Mouse (Mus musculus) embryonic facial prominence, embryonic 15.5 days (tissue): Measurements from ENCODE around the gene Tmem50b. TPM values are rescaled to one million over a fixed set of nuclear protein-coding genes. Genes with fewer than 3 reads are reported as not detected.

Source experiments
- ATAC-seq: fragments of 200-750 bp; cut with Nextera tagmentation; 2 replicates; pipeline ENCODE4 v1.8.0; 2017; ENCODE audit warnings: low read depth, moderate TSS enrichment; ENCODE audit not compliant: insufficient number of reproducible peaks, low FRiP score, low TSS enrichment
- H3K27ac ChIP-seq: fragments of 300-500 bp; sonication (generic); replicated peaks from 2 replicates; pipeline ENCODE4 v1.5.1; 2015; ENCODE audit warnings: mild to moderate bottlenecking, inconsistent platforms
- H3K27me3 ChIP-seq: fragments of 300-500 bp; sonication (generic); 2 replicates; pipeline ENCODE4 v1.6.1; 2015; ENCODE audit warnings: inconsistent platforms
- H3K36me3 ChIP-seq: fragments of 300-500 bp; sonication (generic); 2 replicates; pipeline ENCODE4 v1.6.1; 2015; ENCODE audit warnings: mild to moderate bottlenecking, inconsistent platforms
- H3K4me1 ChIP-seq: fragments of 300-500 bp; sonication (generic); 2 replicates; pipeline ENCODE4 v1.6.1; 2015; ENCODE audit warnings: inconsistent platforms
- H3K4me2 ChIP-seq: fragments of 300-500 bp; sonication (generic); replicated peaks from 2 replicates; pipeline ENCODE4 v1.6.1; 2015; ENCODE audit warnings: mild to moderate bottlenecking, inconsistent platforms
- H3K4me3 ChIP-seq: fragments of 300-500 bp; sonication (generic); replicated peaks from 2 replicates; pipeline ENCODE4 v1.5.1; 2015; ENCODE audit warnings: mild to moderate bottlenecking, inconsistent platforms
- H3K9ac ChIP-seq: fragments of 300-500 bp; sonication (generic); 2 replicates; pipeline ENCODE4 v1.6.1; 2015; ENCODE audit warnings: inconsistent platforms
- H3K9me3 ChIP-seq: fragments of 300-500 bp; sonication (generic); replicated peaks from 2 replicates; pipeline ENCODE4 v1.6.1; 2016; ENCODE audit warnings: inconsistent platforms
- WGBS: fragments of 180-500 bp; shearing (Covaris S2); methylation state at CpG from one replicate; pipeline ENCODE4 v1.1.7; 2015; 5-methylcytosine and 5-hydroxymethylcytosine counted together
- polyA plus RNA-seq: library from polyadenylated mRNA; unstranded; fragments of >200 nt; fragmentation: Nextera tagmentation; extraction: Ambion mirVana; gene quantifications from 2 replicates; pipeline ENCODE4 v1.2.1, GENCODE M21; 2015

Tmem50b gene
- polyA plus RNA-seq, 1 experiment from 2014 or later: 50.9 TPM

- ATAC-seq: no peak
- H3K9ac ChIP-seq: no peak overlapping the region
- no peaks in the 10 kb centered on the region for H3K4me1 ChIP-seq
- no peak overlapping the region for H3K27ac ChIP-seq
- WGBS: 84% methylated on average over 4 of the region's 4 CpGs
- H3K36me3 ChIP-seq: peaks cover 45% of the 10 kb centered on the region
- H3K4me2 ChIP-seq: no peak overlapping the region
- H3K27me3 ChIP-seq: no peaks in the 10 kb centered on the region
- no peaks in the 10 kb centered on the region for H3K9me3 ChIP-seq
- H3K4me3 ChIP-seq: no peak overlapping the region
Observed at GRCm38 (mm10) chr16:91564580-91565291, 32.9 kb downstream of the Tmem50b start.

GRCm38 (mm10) chr16:91561541-91562457, 35.8 kb downstream of the Tmem50b start:
- no peak for ATAC-seq
- WGBS: 77% methylated on average over 38 of the region's 38 CpGs
- Histone ChIP-seq H3K9me3 (no peaks in the 10 kb centered on the region), H3K4me3 (no peak overlapping the region), H3K9ac (no peak overlapping the region), H3K4me2 (no peak overlapping the region), H3K27ac (no peak overlapping the region), H3K4me1 (peaks cover 4% of the 10 kb centered on the region), H3K36me3 (peaks cover 59% of the 10 kb centered on the region), H3K27me3 (no peaks in the 10 kb centered on the region)

GRCm38 (mm10) chr16:91561099-91561498, 36.5 kb downstream of the Tmem50b start:
- no peaks in the 10 kb centered on the region for H3K27me3 ChIP-seq
- no peak for ATAC-seq
- no peak overlapping the region for H3K9ac ChIP-seq
- 60% methylated on average over 9 of the region's 9 CpGs for WGBS
- no peak overlapping the region for H3K4me2 ChIP-seq
- H3K4me3 ChIP-seq: no peak overlapping the region
- peaks cover 59% of the 10 kb centered on the region for H3K36me3 ChIP-seq
- H3K27ac ChIP-seq: no peak overlapping the region
- H3K4me1 ChIP-seq: peaks cover 11% of the 10 kb centered on the region
- H3K9me3 ChIP-seq: no peaks in the 10 kb centered on the region

GRCm38 (mm10) chr16:91557693-91558092, 39.9 kb downstream of the Tmem50b start:
- Histone ChIP-seq H3K4me3 (no peak overlapping the region), H3K9me3 (no peaks in the 10 kb centered on the region), H3K4me2 (no peak overlapping the region), H3K36me3 (peaks cover 53% of the 10 kb centered on the region), H3K4me1 (peaks cover 33% of the 10 kb centered on the region), H3K27me3 (no peaks in the 10 kb centered on the region), H3K9ac (no peak overlapping the region), H3K27ac (no peak overlapping the region)
- 85% methylated on average over 15 of the region's 15 CpGs for WGBS
- no peak for ATAC-seq

- Histone ChIP-seq H3K4me2 (0 out of 2 replicates have a peak overlapping the region, but pooled peaks have one; percentile 2), H3K4me1 (peaks cover 33% of the 10 kb centered on the region), H3K4me3 (no peak overlapping the region), H3K36me3 (peaks cover 48% of the 10 kb centered on the region), H3K27ac (peak overlapping the region; percentile 66), H3K9me3 (no peaks in the 10 kb centered on the region), H3K9ac (no peak overlapping the region), H3K27me3 (no peaks in the 10 kb centered on the region)
- ATAC-seq: no peak
- 34% methylated on average over 7 of the region's 7 CpGs for WGBS
Observed at GRCm38 (mm10) chr16:91557214-91557613, 40.4 kb downstream of the Tmem50b start.

GRCm38 (mm10) chr16:91556659-91557058, 40.9 kb downstream of the Tmem50b start:
- Histone ChIP-seq H3K27me3 (no peaks in the 10 kb centered on the region), H3K4me1 (peaks cover 33% of the 10 kb centered on the region), H3K27ac (peak overlapping the region; percentile 66), H3K4me3 (no peak overlapping the region), H3K36me3 (peaks cover 43% of the 10 kb centered on the region), H3K9ac (no peak overlapping the region), H3K9me3 (no peaks in the 10 kb centered on the region), H3K4me2 (0 out of 2 replicates have a peak overlapping the region, but pooled peaks have one; percentile 2)
- no peak for ATAC-seq
- whole genome bisulfite sequencing: 58% methylated on average over 15 of the region's 15 CpGs

GRCm38 (mm10) chr16:91555017-91555605, 42.5 kb downstream of the Tmem50b start:
- Histone ChIP-seq H3K27me3 (no peaks in the 10 kb centered on the region), H3K4me3 (no peak overlapping the region), H3K4me2 (no peak overlapping the region), H3K4me1 (peaks cover 33% of the 10 kb centered on the region), H3K36me3 (peaks cover 28% of the 10 kb centered on the region), H3K27ac (no peak overlapping the region), H3K9ac (no peak overlapping the region), H3K9me3 (no peaks in the 10 kb centered on the region)
- 88% methylated on average over 8 of the region's 8 CpGs for WGBS
- ATAC-seq: no peak

GRCm38 (mm10) chr16:91553625-91554024, 44.0 kb downstream of the Tmem50b start:
- no peak overlapping the region for H3K9ac ChIP-seq
- H3K27me3 ChIP-seq: no peaks in the 10 kb centered on the region
- H3K4me3 ChIP-seq: no peak overlapping the region
- no peak; the same call in 1 of the 2 replicates for ATAC-seq
- H3K4me2 ChIP-seq: 0 out of 2 replicates have a peak overlapping the region, but pooled peaks have one; percentile 13
- peaks cover 21% of the 10 kb centered on the region for H3K36me3 ChIP-seq
- 27% methylated on average over 12 of the region's 12 CpGs for WGBS
- no peak overlapping the region for H3K27ac ChIP-seq
- peaks cover 45% of the 10 kb centered on the region for H3K4me1 ChIP-seq
- H3K9me3 ChIP-seq: no peaks in the 10 kb centered on the region

GRCm38 (mm10) chr16:91552072-91552471, 45.5 kb downstream of the Tmem50b start:
- whole genome bisulfite sequencing: 66% methylated on average over 9 of the region's 9 CpGs
- no peak for ATAC-seq
- Histone ChIP-seq H3K4me3 (no peak overlapping the region), H3K36me3 (peaks cover 11% of the 10 kb centered on the region; the same call in 1 of the 2 replicates), H3K4me1 (peaks cover 54% of the 10 kb centered on the region), H3K9me3 (no peaks in the 10 kb centered on the region), H3K4me2 (no peak overlapping the region), H3K27ac (no peak overlapping the region), H3K9ac (no peak overlapping the region), H3K27me3 (no peaks in the 10 kb centered on the region)

- H3K4me2 ChIP-seq: no peak overlapping the region
- H3K27me3 ChIP-seq: no peaks in the 10 kb centered on the region
- 71% methylated on average over 10 of the region's 10 CpGs for WGBS
- H3K4me3 ChIP-seq: no peak overlapping the region
- H3K36me3 ChIP-seq: peaks cover 11% of the 10 kb centered on the region; the same call in 1 of the 2 replicates
- ATAC-seq: no peak
- H3K4me1 ChIP-seq: peaks cover 49% of the 10 kb centered on the region
- no peaks in the 10 kb centered on the region for H3K9me3 ChIP-seq
- H3K27ac ChIP-seq: no peak overlapping the region
- H3K9ac ChIP-seq: no peak overlapping the region
Observed at GRCm38 (mm10) chr16:91551081-91551524, 46.5 kb downstream of the Tmem50b start.

- ATAC-seq: no peak
- Histone ChIP-seq H3K27ac (no peak overlapping the region), H3K9ac (no peak overlapping the region), H3K36me3 (no peaks in the 10 kb centered on the region), H3K4me3 (no peak overlapping the region), H3K27me3 (no peaks in the 10 kb centered on the region), H3K4me1 (peaks cover 48% of the 10 kb centered on the region), H3K9me3 (no peaks in the 10 kb centered on the region), H3K4me2 (no peak overlapping the region)
- WGBS: 64% methylated on average over 5 of the region's 5 CpGs
Observed at GRCm38 (mm10) chr16:91549616-91550015, 48.0 kb downstream of the Tmem50b start.
